Mouse (Mus musculus): ENCODE results near the gene 1700017B05Rik.

Gene 1700017B05Rik

GRCm38 (mm10) chr9:57272902-57273804 lies 10.7 kb upstream of the 1700017B05Rik start:
- no peak for DNase-seq (ENCODE audit: low read depth, low spot score)

DNA sequence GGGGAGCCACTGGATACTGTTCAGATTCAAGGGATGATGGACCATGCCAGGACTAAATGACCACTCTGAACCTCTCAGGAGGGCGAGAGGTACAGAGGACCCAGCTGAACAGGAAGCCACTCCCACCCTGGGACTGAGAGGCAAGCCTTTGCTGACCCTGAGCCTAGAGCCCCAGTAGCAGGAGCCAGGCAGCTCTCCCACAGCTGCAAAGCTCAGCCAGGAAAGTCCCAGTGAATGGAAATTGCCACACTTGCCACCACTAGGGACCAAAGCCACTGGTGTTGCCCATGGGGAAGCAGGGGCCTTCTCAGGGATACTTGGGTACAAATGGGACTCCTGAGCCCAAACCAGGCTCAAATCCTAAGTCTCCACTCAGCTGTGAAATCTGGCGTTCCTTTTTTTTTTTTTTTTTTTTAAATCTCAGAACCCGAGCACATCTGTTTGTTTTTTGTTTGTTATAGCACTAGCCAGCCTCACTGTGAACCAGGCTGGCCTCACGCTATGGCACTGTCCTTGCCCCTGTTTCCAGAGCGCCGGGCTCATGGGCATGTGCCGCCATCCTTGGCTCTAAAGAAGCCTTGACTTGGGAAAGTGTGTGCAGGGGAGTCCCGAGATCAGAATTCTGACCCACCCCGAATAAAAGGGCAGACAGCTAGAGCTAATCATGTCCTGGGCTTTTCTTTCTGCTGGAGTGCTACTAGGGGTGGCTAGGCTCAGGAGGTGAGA lies 9.6 kb upstream of the 1700017B05Rik start:
- no peak for DNase-seq (ENCODE audit: low read depth, low spot score)

GRCm38 (mm10) chr9:57271081-57271480 lies 8.7 kb upstream of the 1700017B05Rik start:
- no peak for DNase-seq (ENCODE audit: low read depth, low spot score)

- no peak for DNase-seq (ENCODE audit: low read depth, low spot score)
Measured at GRCm38 (mm10) chr9:57270399-57270798, 8.0 kb upstream of the 1700017B05Rik start.

- no peak for DNase-seq (ENCODE audit: low read depth, low spot score)
Measured at GRCm38 (mm10) chr9:57269384-57269783, 7.0 kb upstream of the 1700017B05Rik start.

DNA sequence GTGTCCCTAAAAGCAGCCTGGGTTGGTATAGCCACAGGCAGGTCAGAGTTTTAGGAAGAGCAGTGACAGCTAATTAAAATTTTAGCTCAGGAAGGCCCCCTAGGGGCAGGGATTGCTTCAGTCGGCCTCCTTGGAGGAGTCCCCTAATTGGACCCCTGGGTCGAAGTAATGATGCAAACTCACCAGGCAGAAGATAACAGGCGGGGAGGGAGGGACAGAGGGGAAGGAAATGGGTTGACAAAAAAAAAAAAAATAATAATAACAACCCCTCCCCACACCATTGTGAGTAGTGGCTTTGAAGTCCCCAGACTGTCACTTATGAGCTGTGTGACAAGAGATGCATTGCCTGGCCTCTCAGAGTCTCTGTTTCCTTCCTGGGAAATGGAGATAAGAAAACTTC lies 6.2 kb upstream of the 1700017B05Rik start:
- no peak for DNase-seq (ENCODE audit: low read depth, low spot score)

DNA sequence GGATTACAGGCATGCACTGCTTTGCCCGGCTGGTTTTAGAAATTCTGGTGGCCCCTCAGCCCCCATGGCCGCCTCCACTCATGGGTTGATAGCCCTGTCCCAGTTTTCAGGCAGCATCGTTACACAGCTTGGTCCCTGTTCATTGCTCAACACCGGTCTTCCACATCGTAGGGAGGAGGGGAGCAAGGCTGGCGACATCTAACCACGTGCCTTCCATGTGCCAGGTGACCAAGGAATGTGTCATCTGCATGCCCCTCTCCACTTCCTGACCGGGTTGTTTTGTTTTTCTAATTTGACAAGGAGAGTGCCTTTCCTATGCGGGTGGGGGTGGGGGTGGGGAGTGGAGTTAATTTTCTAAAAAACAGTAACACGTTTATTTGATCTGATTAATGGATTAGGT lies 5.7 kb upstream of the 1700017B05Rik start:
- DNase-seq (ENCODE audit: low read depth, low spot score): no peak

GRCm38 (mm10) chr9:57267421-57267820 lies 5.0 kb upstream of the 1700017B05Rik start:
- no peak for DNase-seq (ENCODE audit: low read depth, low spot score)

GRCm38 (mm10) chr9:57265125-57265524 lies 2.7 kb upstream of the 1700017B05Rik start:
- no peak for DNase-seq (ENCODE audit: low read depth, low spot score)

DNA sequence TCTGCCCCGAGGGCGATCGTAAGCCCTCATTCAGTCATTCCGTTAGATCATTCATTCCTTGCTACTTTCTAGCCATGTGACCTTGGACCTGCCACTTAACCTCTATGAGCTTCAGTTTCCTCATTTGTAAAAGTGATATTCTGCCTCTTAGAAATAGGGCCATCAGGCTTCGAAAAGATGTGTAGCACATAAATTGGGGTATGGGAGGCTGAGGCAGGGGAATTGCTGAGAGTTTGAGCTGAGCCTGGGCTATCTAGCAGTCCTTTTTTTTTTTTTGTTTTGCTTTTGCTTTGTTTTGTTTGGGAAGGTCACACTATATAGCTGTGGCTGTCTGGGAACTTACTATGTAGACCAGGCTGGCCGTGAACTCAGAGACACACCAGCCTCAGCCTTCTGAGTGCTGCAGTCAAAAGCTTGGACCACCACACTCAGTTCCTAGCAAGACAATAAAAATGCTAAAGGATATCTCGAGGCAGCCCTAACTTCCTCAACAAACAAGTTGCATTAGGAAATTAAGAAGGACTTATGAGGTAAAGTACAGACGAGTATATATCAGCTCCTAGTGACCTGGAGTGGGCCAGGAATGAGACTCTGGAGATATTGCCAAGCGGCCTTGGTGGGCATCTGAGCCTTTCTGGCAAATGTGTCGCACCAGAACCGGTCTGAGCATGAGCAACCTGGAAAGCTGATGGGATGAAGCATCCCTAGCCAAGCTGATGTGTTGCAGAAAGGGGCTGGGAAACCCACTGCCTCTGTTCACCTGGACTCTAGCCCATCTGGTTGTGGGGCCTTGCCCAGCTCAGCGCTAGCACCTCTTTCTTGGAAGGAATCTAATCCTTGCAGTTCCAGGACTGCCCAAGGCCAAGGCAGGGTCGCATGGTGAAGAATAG lies 628 bp upstream of the 1700017B05Rik start:
- no peak for DNase-seq (ENCODE audit: low read depth, low spot score)

DNA sequence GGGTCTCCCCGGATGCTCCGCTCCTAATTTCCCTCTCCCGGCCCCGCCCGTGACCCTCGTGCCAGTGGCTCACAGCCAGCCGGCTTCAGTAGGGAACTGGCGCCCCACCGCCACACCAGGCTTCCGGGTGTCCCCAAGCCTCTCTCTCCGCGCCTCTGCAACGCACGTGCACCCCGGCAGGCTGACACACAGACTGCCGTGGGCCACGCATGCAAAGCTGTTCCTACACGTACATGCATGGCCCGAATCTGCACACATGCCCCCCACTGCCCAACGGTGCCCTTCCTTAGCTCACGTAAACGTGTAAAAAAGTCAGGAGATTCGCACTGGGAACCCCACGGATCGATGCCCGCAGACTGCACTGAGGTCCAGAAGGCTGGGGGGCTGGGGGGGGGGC lies 898 bp downstream of the 1700017B05Rik start:
- no peak for DNase-seq (ENCODE audit: low read depth, low spot score)

DNA sequence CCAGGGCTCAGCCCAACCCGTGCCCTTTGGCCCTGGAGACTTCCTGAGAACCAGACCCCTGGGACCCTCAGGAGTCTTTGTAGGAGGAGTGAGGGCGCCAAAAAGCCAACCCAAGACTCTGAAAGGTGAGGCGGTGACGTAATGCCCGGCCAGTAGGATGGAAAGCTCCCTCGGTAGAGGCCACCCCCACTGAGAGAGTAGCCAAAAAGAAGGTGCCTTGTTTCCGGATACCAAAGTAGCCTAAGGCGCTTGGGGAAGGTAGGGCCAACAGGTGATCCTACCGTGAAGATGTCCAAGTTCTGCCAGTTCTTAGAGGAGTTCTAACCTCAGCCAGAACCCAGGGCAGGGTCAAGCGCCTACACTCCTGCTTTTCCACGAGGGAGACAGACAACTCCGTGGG lies 1.5 kb downstream of the 1700017B05Rik start:
- DNase-seq (ENCODE audit: low read depth, low spot score): no peak

- peak; percentile 72 for DNase-seq (ENCODE audit: low read depth, low spot score)
Measured at GRCm38 (mm10) chr9:57259736-57260135, 2.7 kb downstream of the 1700017B05Rik start.

DNA sequence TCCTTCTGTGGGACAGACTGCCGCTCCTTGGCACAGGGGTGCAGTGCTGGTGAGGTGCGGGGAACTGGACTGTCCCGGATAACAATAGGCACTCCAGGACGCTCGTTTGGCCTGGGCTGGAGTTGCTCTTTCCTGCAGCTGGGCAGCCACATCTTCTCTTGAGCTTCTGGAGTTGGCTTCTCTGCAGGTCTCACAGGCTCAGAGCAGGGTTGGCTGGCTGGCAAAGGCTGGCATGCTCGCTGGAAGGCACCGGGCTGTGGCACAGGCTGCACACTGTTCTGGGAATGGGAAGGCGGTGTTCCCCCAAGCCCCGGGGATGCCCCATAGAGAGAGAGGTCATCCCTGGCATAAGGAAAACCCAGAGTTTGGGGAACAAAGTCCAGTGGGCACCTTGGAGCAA lies 4.8 kb downstream of the 1700017B05Rik start:
- DNase-seq (ENCODE audit: low read depth, low spot score): no peak

- DNase-seq (ENCODE audit: low read depth, low spot score): no peak
Measured at GRCm38 (mm10) chr9:57256861-57257260, 5.6 kb downstream of the 1700017B05Rik start.

GRCm38 (mm10) chr9:57256309-57256708 lies 6.1 kb downstream of the 1700017B05Rik start:
- DNase-seq (ENCODE audit: low read depth, low spot score): no peak

DNA sequence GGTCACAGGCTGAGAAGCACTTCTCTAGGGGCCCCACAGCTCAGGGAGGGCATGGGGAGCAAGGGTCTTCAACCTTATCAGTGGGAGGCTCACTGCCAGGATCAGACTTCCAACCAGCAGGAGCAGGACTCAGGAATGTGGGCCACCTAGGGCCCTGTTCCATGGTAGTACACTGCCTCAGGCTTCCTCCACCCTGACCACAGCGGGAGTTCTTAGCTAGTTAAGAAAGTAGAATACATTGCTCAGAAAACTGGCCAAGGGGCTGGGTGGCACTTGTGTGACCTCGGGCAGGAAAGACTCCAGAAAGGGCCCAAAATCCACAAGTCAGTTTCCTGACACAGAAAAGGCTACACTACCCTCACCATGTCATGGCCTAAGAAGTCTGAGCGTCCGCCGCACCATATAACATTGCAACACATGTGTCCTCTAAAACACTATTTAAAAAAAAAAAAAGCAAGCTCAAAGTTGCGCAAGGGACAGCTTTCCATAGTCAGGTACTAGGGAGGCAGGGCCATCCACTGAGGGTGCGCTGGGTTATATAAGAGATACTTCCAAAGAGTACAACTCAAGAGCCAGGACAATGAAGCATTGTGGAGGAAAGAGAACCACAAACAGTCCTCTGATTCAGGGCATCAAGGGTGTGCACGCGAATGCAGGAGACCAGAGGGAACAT lies 7.5 kb downstream of the 1700017B05Rik start:
- no peak for DNase-seq (ENCODE audit: low read depth, low spot score)

DNA sequence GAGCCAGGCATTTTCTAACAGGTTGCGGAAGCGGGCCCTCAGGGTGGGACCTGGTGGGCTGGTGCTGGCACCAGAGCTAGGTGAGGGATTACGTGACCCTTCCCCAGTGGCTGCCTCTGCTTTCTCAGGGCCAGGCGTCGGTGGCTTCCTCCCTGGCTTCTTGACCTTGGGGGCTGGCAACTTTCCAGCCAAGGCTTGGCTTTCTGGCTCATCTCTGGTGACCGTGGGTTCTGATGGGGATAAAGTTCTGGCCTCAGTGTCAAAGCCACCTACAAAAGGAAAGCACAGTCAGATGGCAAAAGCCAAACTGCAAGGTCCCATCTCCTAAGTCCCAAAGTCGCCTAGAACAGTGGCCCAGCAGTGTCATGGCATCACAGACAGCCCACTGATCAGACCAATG lies 8.4 kb downstream of the 1700017B05Rik start:
- no peak for DNase-seq (ENCODE audit: low read depth, low spot score)

GRCm38 (mm10) chr9:57251139-57251538 lies 11.3 kb downstream of the 1700017B05Rik start:
- no peak for DNase-seq (ENCODE audit: low read depth, low spot score)

- DNase-seq (ENCODE audit: low read depth, low spot score): no peak
Measured at GRCm38 (mm10) chr9:57250026-57250425, 12.4 kb downstream of the 1700017B05Rik start.
